Mouse (Mus musculus): ENCODE results near the gene Nccrp1.

DNA sequence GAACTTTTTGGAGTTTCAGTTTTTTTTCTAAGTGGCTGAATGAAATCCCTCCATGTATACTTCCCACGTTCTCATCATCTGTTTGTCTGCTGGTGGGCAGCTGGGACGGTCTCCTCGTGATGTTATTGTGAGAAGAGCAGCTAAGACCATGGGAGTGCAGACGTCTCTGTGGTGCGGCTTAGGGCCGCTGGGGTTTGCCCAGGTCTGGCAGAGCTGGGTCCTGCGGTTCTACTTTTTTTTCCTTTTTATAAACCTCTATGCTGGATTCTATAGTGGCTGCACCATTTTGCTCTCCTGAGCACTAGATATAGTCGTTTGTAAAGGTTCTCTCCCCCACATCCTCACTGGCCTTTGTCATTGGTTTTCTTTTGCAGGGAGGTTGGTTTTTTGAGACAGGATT is 35.6 kb downstream of the Nccrp1 start:
- TF ChIP-seq CTCF (conservative IDR thresholded peaks at IDR 0.05; ENCODE audit: low read length) (no peak), NANOG (IDR thresholded peaks at IDR 0.05; ENCODE audit: borderline replicate concordance, low read length) (no peak)

Data from E14TG2a.4 (cell line).